Mouse (Mus musculus): ENCODE data around the gene Zfr.

- TF ChIP-seq POLR2A (IDR thresholded peaks at IDR 0.05; ENCODE audit: borderline replicate concordance, extremely low read depth, low read depth, low read length), result no peak
- TF ChIP-seq CTCF (IDR thresholded peaks at IDR 0.05; ENCODE audit: insufficient read depth, low read length), result no peak
Measured at GRCm38 (mm10) chr15:12197361-12197760, 79.7 kb downstream of the Zfr start.
